Mouse (Mus musculus) C2C12 (cell line): ENCODE measurements around the gene Nfic. TPM values are rescaled to one million over a fixed set of nuclear protein-coding genes. Genes with fewer than 3 reads are reported as not detected.

Source experiments
- H3K27me3 ChIP-seq: one replicate; pipeline ENCODE4 v1.6.1; 2011; ENCODE audit not compliant: control insufficient read depth, insufficient read depth, insufficient read length
- H3K36me3 ChIP-seq: one replicate; pipeline ENCODE4 v1.6.1; 2011; ENCODE audit not compliant: control insufficient read depth, insufficient read depth
- H3K4me3 ChIP-seq: one replicate; pipeline ENCODE4 v1.5.1; 2011; ENCODE audit warnings: mild to moderate bottlenecking, control low read depth; ENCODE audit not compliant: poor library complexity, insufficient read depth, severe bottlenecking
- H3K79me2 ChIP-seq: one replicate; pipeline ENCODE4 v1.6.1; 2011; ENCODE audit not compliant: control insufficient read depth, insufficient read depth
- H3K79me3 ChIP-seq: one replicate; pipeline ENCODE4 v1.6.1; 2011; ENCODE audit warnings: low read depth, control low read depth
- H3ac ChIP-seq: one replicate; pipeline ENCODE3; 2011; ENCODE audit warnings: low read depth; ENCODE audit not compliant: control insufficient read depth, insufficient read length
- CEBPB ChIP-seq: IDR thresholded peaks from one replicate; pipeline ENCODE4 v1.6.1; 2011; ENCODE audit warnings: low read depth, mild to moderate bottlenecking, control low read depth, moderate library complexity
- CTCF ChIP-seq: IDR thresholded peaks from one replicate; pipeline ENCODE4 v1.5.1; 2011; ENCODE audit not compliant: control insufficient read depth, insufficient read depth, insufficient read length
- FOSL1 ChIP-seq: IDR thresholded peaks from one replicate; pipeline ENCODE4 v1.8.0; 2011; ENCODE audit warnings: mild to moderate bottlenecking, low read length; ENCODE audit not compliant: poor library complexity, insufficient read depth, severe bottlenecking
- MAX ChIP-seq: IDR thresholded peaks from one replicate; pipeline ENCODE4 v1.6.1; 2011; ENCODE audit warnings: mild to moderate bottlenecking, control low read depth
- MYOD1 ChIP-seq: IDR thresholded peaks from one replicate; pipeline ENCODE4 v1.6.1; 2011; ENCODE audit warnings: low read depth; ENCODE audit not compliant: control insufficient read depth, insufficient read length
- MYOG ChIP-seq: IDR thresholded peaks from one replicate; pipeline ENCODE4 v1.6.1; 2011; ENCODE audit not compliant: control insufficient read depth, insufficient read length; ENCODE audit errors: extremely low read depth
- USF1 ChIP-seq: IDR thresholded peaks from one replicate; pipeline ENCODE4 v1.6.1; 2011; ENCODE audit warnings: low read depth, mild to moderate bottlenecking, control low read depth, moderate library complexity
- polyA plus RNA-seq: library from polyadenylated mRNA; unstranded; fragments of >200 nt; fragmentation: generic; extraction: Trizol; gene quantifications from one replicate; pipeline ENCODE4 v1.2.1, GENCODE M21; 2012; ENCODE audit warnings: missing spikeins

Nfic gene
- polyA plus RNA-seq, 1 experiment: 86.7 TPM

DNA sequence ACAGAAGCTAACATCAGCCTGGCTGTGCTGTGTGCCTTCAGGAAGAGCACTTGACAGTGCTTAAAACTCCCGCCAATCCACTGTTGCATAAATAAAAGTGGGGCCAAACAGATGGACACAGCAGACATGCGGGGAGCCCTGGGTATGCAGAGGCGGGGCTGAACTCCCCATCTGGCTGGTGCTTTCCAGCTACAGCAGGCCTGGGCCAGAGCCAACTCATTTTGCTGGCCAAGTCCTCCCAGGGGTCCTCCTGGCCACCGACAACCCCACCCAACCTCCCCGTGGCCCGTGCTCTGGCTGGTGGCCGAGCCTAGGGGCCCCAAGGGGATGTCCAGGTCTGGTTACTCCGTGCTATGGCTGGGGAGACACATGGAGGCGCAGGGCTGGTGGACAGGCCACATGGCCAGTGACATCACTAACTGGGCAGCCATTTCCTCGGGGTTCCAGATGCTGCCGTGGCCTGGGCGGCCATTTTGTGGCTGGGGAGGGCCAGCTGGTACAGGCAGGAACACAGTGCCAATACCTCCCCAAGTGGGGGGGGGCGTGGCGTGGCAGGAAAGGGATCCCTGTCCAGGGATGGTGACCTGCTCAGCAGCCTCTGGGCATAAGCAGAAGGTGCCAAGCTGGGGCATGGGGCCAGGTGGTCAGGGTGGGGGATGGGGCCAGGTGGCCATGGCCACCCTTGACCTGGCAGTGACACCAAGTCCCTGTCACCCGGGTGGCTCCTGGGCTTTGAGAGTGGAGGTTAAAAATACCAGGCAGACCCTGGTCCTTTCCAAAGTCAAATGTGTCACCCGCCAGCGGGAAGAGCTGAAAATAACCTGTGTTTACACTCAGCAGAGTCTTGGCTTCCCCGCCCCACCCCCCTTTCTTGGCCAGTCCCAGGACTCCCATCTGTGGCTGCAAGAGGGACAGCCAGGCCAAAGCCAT lies 43.7 kb downstream of the Nfic start:
- peaks cover 58% of the 10 kb centered on the region for H3K79me3 ChIP-seq
- TF ChIP-seq MYOD1: no peak
- TF ChIP-seq FOSL1: no peak
- no peak for TF ChIP-seq CTCF
- peak; percentile 60 for TF ChIP-seq MAX
- TF ChIP-seq MYOG: no peak
- TF ChIP-seq USF1: peak; percentile 60
- peaks cover 82% of the 10 kb centered on the region for H3K79me2 ChIP-seq
- H3K27me3 ChIP-seq: no peaks in the 10 kb centered on the region
- peaks cover 83% of the 10 kb centered on the region for H3K36me3 ChIP-seq
- no peak overlapping the region for H3K4me3 ChIP-seq
- no peak overlapping the region for H3ac ChIP-seq

DNA sequence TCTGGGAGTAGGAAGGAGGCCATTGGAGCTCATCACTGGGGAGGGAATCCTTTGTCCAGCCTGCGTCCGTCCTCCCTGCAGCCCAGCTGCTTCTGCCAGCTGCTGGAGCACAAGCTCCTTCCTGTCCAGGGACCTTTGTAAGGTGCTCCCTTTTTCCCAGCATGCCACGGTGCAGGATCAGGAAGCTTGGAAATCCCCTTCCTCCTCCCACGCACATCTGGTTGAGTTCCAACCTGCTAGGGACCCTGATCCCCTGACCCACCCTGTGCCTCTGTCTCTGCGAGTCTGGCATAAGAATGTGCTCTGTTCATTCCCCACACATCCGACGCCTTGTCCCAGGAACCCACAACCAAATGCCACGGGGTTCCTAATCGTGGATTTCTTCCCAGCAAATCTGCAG lies 44.5 kb downstream of the Nfic start:
- no peak overlapping the region for H3K4me3 ChIP-seq
- H3ac ChIP-seq: no peak overlapping the region
- H3K36me3 ChIP-seq: peaks cover 85% of the 10 kb centered on the region
- peaks cover 82% of the 10 kb centered on the region for H3K79me2 ChIP-seq
- no peaks in the 10 kb centered on the region for H3K27me3 ChIP-seq
- TF ChIP-seq MAX: peak; percentile 4
- TF ChIP-seq FOSL1: no peak
- peaks cover 50% of the 10 kb centered on the region for H3K79me3 ChIP-seq

GRCm38 (mm10) chr10:81410350-81410749 lies 45.1 kb downstream of the Nfic start:
- Histone ChIP-seq H3ac (no peak overlapping the region), H3K27me3 (no peaks in the 10 kb centered on the region), H3K4me3 (no peak overlapping the region), H3K79me2 (peaks cover 77% of the 10 kb centered on the region), H3K79me3 (peaks cover 45% of the 10 kb centered on the region), H3K36me3 (peaks cover 85% of the 10 kb centered on the region)
- TF ChIP-seq MYOG: no peak
- no peak for TF ChIP-seq USF1
- TF ChIP-seq MAX: no peak
- no peak for TF ChIP-seq MYOD1
- no peak for TF ChIP-seq CEBPB
- no peak for TF ChIP-seq CTCF
- TF ChIP-seq FOSL1: no peak

DNA sequence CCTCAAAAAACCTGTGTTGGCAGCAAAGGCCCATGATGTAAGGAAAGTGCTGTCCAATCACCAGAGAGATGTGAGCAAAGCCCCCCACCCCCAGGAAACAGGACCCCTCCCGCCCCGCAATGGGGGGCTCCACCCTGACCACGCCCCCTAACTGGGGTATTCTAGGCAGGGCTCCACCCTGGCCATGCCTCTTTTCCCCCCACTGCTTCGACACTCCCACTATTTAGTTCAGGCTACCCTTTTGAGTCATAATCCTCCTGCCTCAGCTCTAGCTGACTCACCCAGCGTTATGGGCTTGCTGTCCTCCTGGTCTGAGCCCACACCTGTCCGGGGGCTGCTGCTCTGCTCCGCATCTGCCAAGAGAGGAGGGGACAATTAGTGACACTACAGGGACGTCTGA lies 46.1 kb downstream of the Nfic start:
- H3K4me3 ChIP-seq: peak overlapping the region; percentile 6
- peaks cover 75% of the 10 kb centered on the region for H3K79me2 ChIP-seq
- no peak overlapping the region for H3ac ChIP-seq
- no peaks in the 10 kb centered on the region for H3K27me3 ChIP-seq
- H3K79me3 ChIP-seq: peaks cover 37% of the 10 kb centered on the region
- H3K36me3 ChIP-seq: peaks cover 84% of the 10 kb centered on the region
- TF ChIP-seq MYOD1: peak; percentile 93
- TF ChIP-seq MAX: peak; percentile 45
- TF ChIP-seq CEBPB: no peak
- peak; percentile 19 for TF ChIP-seq FOSL1
- no peak for TF ChIP-seq MYOG
- TF ChIP-seq USF1: no peak
- no peak for TF ChIP-seq CTCF

GRCm38 (mm10) chr10:81408871-81409291 lies 46.6 kb downstream of the Nfic start:
- Histone ChIP-seq H3K27me3 (no peaks in the 10 kb centered on the region), H3K79me2 (peaks cover 74% of the 10 kb centered on the region), H3K79me3 (peaks cover 35% of the 10 kb centered on the region), H3K36me3 (peaks cover 85% of the 10 kb centered on the region), H3K4me3 (no peak overlapping the region), H3ac (no peak overlapping the region)
- peak; percentile 100 for TF ChIP-seq CTCF
- no peak for TF ChIP-seq CEBPB
- peak; percentile 95 for TF ChIP-seq MAX

DNA sequence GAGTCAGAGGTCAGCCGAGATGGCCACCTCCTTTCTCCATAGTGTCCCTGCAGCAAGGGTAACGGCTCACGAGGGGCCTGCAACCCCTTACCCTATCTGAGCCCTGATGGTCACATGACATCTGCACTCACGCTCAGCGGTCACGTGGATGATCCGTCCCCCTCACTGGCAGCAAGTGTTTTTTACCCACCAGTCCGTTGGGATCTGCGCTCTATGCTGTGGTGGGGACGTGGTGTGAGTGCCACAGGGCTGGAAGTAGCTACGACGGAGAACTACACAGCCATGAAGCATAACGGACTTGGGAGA lies 47.1 kb downstream of the Nfic start:
- Histone ChIP-seq H3ac (peak overlapping the region; percentile 12), H3K4me3 (no peak overlapping the region), H3K36me3 (peaks cover 85% of the 10 kb centered on the region), H3K79me3 (peaks cover 31% of the 10 kb centered on the region), H3K27me3 (no peaks in the 10 kb centered on the region), H3K79me2 (peaks cover 74% of the 10 kb centered on the region)
- TF ChIP-seq CTCF (no peak), MYOD1 (no peak), USF1 (no peak), CEBPB (no peak), MAX (no peak), MYOG (no peak), FOSL1 (no peak)
